Mouse (Mus musculus): ENCODE results near the gene Hist3h2a. TPM values are rescaled to one million over a fixed set of nuclear protein-coding genes. Genes with fewer than 3 reads are reported as not detected.

The Hist3h2a gene
- polyA plus RNA-seq, 1 experiment from 2014 or later = 96.7 TPM

DNA sequence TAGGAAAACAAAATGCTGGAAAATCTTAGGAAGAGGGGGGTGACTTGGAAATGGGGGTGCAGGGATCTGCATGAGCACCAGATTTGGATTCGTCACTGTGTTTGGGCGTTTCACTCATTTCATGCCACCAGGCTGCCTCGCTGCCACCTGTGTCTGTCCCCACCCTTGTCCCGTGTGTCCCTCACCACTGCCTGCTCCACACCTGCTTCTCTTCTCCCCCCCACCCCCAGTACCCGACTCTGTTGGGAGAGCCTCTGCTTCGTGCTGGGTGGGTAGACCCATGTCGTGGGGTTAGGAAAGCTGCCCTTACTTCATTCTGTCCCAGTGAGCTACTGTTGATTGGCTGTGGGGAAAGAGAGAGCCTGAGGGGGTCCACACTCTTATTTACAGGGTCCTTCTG is 30.2 kb downstream of the Hist3h2a start:
- no peak for ATAC-seq (ENCODE audit: low FRiP score, low read depth)
- H3K9me3 ChIP-seq = no peaks in the 10 kb centered on the region
- H3K36me3 ChIP-seq = peaks cover 60% of the 10 kb centered on the region
- peaks cover 25% of the 10 kb centered on the region for H3K4me1 ChIP-seq (replicated peaks)
- no peak overlapping the region for H3K4me2 ChIP-seq
- H3K4me3 ChIP-seq = no peak overlapping the region
- no peaks in the 10 kb centered on the region for H3K27me3 ChIP-seq
- 95% methylated on average over 7 of the region's 7 CpGs for WGBS
- no peak overlapping the region for H3K27ac ChIP-seq (replicated peaks)
- no peak overlapping the region for H3K9ac ChIP-seq

DNA sequence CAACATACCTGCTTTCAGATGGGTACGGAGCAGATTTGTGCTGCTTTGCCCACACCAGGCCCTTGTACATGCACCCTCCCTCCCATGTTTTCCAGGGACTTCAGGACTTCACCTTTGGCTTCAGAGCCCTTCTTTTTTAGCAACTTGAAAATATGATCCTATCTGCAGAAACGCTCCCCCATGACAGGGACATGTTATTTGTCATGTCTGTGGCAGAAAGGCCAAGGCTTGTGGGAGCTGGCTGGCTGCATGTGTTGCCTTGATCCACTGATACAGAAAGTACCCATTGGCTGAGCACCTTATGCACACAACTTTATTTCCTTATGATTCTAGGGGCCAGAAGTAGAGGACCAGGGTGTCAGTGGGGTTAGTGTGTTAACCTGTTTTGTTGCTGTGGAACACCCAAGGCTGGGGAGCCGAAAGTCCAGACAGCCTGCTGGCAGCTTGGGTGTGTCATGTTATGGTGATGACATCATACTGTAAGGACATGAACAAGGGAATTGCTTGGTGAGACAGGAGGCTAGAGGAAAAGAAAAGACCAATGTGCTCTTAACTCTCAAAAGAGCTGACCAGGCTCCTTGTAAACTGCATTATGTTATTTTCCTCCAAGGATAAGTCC is 30.9 kb downstream of the Hist3h2a start:
- H3K27ac ChIP-seq (replicated peaks) = no peak overlapping the region
- no peak overlapping the region for H3K4me3 ChIP-seq
- no peaks in the 10 kb centered on the region for H3K27me3 ChIP-seq
- peaks cover 66% of the 10 kb centered on the region for H3K36me3 ChIP-seq
- no peak for ATAC-seq (ENCODE audit: low FRiP score, low read depth)
- 96% methylated on average over 3 of the region's 3 CpGs for WGBS
- no peak overlapping the region for H3K4me2 ChIP-seq
- no peaks in the 10 kb centered on the region for H3K9me3 ChIP-seq
- H3K4me1 ChIP-seq (replicated peaks) = peaks cover 17% of the 10 kb centered on the region
- H3K9ac ChIP-seq = no peak overlapping the region

GRCm38 (mm10) chr11:58989166-58989565 is 34.7 kb downstream of the Hist3h2a start:
- 95% methylated on average over 4 of the region's 4 CpGs for WGBS
- H3K36me3 ChIP-seq = peaks cover 51% of the 10 kb centered on the region

GRCm38 (mm10) chr11:58990141-58990540 is 35.7 kb downstream of the Hist3h2a start:
- Histone ChIP-seq H3K27me3 (peaks cover 3% of the 10 kb centered on the region; the same call in 1 of the 2 replicates), H3K4me3 (no peak overlapping the region), H3K9ac (no peak overlapping the region), H3K27ac (replicated peaks) (no peak overlapping the region), H3K9me3 (no peaks in the 10 kb centered on the region), H3K36me3 (peaks cover 44% of the 10 kb centered on the region), H3K4me2 (no peak overlapping the region), H3K4me1 (replicated peaks) (peaks cover 12% of the 10 kb centered on the region)
- no peak for ATAC-seq (ENCODE audit: low FRiP score, low read depth)
- 88% methylated on average over 17 of the region's 17 CpGs for WGBS

More at GRCm38 (mm10) chr11:58989166-58989565, 34.7 kb downstream of the Hist3h2a start:
- Histone ChIP-seq H3K9ac (no peak overlapping the region), H3K9me3 (no peaks in the 10 kb centered on the region), H3K4me3 (no peak overlapping the region), H3K4me1 (replicated peaks) (peaks cover 3% of the 10 kb centered on the region), H3K4me2 (no peak overlapping the region), H3K27ac (replicated peaks) (no peak overlapping the region), H3K27me3 (no peaks in the 10 kb centered on the region)
- ATAC-seq (ENCODE audit: low FRiP score, low read depth) = no peak

DNA sequence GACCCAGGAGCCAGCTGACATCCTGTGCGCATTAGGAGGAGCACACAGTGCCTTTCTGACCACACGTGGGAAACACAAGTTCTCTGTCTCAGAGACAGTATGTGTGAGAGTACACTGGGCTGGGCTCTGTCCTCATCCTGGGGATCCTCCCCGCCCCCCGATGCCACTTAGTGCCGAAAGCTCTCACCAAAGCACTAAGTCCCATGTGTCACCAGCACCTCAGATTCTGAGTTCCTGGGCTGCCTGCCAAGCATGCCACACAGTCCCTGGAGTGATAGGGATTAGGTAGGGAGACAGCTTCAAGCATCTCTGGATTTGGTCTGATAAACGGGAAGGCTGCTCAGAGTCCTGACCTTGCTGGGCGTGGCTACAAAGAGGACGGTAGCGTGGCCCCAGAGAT is 36.3 kb downstream of the Hist3h2a start:
- peaks cover 37% of the 10 kb centered on the region for H3K36me3 ChIP-seq
- no peak overlapping the region for H3K27ac ChIP-seq (replicated peaks)
- peaks cover 12% of the 10 kb centered on the region for H3K4me1 ChIP-seq (replicated peaks)
- no peak for ATAC-seq (ENCODE audit: low FRiP score, low read depth)
- no peak overlapping the region for H3K4me2 ChIP-seq
- H3K9me3 ChIP-seq = no peaks in the 10 kb centered on the region
- peaks cover 8% of the 10 kb centered on the region; the same call in 1 of the 2 replicates for H3K27me3 ChIP-seq
- WGBS = 88% methylated on average over 9 of the region's 9 CpGs
- no peak overlapping the region for H3K9ac ChIP-seq
- no peak overlapping the region for H3K4me3 ChIP-seq

DNA sequence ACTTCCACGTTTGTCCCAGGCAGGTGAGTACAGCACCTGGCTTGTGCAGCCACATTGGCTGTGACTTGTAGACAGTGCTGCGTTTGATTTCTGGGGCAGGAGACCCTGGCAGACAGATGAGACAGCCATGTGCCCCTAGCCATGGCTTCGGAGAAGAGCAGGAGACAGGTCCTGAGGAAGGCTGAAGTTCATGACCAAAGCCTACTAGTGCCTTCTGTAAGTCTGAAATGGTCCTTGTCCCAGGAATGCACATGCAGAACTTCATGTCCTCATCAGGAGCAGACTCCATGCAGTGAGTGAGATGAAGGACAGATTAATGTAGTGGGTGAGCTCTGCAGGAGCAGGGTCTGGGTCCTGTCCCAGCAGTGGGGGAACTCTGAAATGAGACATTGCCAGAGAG is 37.4 kb downstream of the Hist3h2a start:
- Histone ChIP-seq H3K27me3 (peaks cover 8% of the 10 kb centered on the region; the same call in 1 of the 2 replicates), H3K36me3 (peaks cover 28% of the 10 kb centered on the region), H3K9ac (no peak overlapping the region), H3K27ac (replicated peaks) (no peak overlapping the region), H3K4me1 (replicated peaks) (peaks cover 12% of the 10 kb centered on the region), H3K4me2 (no peak overlapping the region), H3K9me3 (no peaks in the 10 kb centered on the region), H3K4me3 (no peak overlapping the region)
- no peak for ATAC-seq (ENCODE audit: low FRiP score, low read depth)
- 86% methylated on average over 3 of the region's 3 CpGs for WGBS

DNA sequence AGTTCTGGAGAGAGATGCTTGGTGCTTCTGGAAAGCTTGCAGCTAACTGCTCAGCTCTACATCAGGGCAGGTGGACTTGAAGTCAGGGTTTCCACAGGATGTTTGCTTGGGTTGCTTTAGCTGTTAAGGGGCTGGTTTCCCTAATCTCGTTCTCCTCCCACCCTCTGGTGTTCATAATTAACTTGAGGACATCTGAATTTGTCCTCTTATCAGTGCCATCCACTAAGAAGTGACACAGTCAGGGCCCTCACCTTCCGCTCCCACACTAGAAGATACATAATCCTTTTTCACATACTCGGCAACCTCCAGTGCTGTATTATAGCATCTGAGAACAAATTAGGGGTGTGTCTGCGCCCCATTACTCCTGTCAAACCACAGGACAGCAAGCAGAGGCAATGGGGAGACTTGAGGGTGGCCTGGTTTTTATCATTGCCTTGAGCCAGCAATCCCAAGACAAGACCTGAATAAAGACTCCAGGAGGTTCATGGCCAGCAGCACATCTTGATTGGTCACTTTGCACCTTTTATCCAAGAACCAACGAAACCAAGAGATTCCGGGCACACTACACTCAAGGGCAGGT is 38.7 kb downstream of the Hist3h2a start:
- H3K27me3 ChIP-seq = peaks cover 8% of the 10 kb centered on the region; the same call in 1 of the 2 replicates
- no peak overlapping the region for H3K4me2 ChIP-seq
- no peak for ATAC-seq (ENCODE audit: low FRiP score, low read depth)
- WGBS = 87% methylated on average over 6 of the region's 6 CpGs
- no peak overlapping the region for H3K27ac ChIP-seq (replicated peaks)
- H3K4me3 ChIP-seq = no peak overlapping the region
- H3K4me1 ChIP-seq (replicated peaks) = peaks cover 12% of the 10 kb centered on the region
- H3K9me3 ChIP-seq = no peaks in the 10 kb centered on the region
- peaks cover 16% of the 10 kb centered on the region for H3K36me3 ChIP-seq
- no peak overlapping the region for H3K9ac ChIP-seq

DNA sequence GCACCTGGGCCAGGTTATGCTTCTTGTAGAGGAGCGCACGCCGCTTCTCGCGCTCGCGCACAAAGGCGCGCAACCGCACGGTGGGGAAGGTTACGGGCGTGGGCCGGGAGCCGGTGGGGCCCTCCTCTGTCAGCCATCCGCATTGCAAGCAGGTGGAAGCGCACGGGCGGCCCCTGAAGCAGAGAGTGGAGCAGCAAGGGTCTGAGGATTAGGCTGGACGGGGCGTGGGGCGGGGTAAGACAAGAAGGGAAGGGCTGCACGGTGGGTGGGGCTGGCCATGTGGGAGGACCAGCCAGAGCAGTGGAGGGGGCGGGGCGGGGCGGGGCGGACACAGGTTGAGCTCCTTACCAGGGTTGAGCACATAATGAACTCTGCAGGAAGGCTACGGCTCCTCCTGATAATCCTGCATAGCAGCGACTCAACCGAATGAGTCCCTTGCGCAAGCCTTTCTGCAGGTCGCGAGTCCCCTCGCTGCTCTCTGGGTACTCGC is 39.9 kb downstream of the Hist3h2a start:
- peak overlapping the region; percentile 50 for H3K9ac ChIP-seq
- 2% methylated on average over 35 of the region's 35 CpGs for WGBS
- peak; percentile 75 for ATAC-seq (ENCODE audit: low FRiP score, low read depth)

DNA sequence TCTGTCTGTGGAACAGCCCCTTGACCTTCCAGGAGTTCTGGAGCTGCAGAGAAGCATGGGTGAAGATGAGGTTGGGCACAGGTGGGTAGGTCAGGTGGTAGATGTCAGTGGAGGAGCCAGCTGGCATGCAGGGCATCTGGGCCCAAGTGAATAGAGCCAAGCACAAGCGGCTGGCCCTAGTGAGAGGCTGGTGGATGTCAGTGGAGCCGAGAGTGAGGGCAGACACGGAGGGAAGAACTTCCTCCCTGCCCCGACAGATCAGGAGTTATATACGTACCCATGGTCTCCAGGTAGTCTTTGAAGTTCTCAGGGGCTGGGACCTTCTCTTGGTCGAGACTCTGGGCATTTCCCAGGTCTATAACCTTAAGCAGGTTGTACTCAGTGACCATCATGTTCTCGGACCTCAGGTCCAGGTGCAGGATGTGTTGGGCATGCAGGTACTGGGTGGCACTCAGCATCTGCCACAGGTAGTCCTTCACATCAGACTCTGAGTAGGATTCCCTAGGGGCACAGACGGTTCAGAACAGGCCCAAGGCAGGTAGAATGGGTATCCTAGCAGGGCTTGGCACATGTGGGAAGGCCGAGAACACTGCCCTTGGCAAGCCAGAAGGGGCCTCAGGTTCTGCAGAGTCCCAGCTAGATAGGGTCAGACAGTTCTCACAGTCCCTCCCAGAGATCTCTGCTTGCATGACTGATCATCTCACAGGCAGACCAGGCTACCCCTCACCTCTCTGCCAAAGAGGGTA is 40.7 kb downstream of the Hist3h2a start:
- 81% methylated on average over 9 of the region's 9 CpGs for WGBS
- Histone ChIP-seq H3K4me3 (peak overlapping the region; percentile 43), H3K36me3 (no peaks in the 10 kb centered on the region)

More for the DNA sequence above, 39.9 kb downstream of the Hist3h2a start:
- H3K4me2 ChIP-seq = peak overlapping the region; percentile 78
- H3K4me1 ChIP-seq (replicated peaks) = peaks cover 12% of the 10 kb centered on the region
- no peaks in the 10 kb centered on the region for H3K9me3 ChIP-seq
- peaks cover 8% of the 10 kb centered on the region; the same call in 1 of the 2 replicates for H3K27me3 ChIP-seq
- H3K27ac ChIP-seq (replicated peaks) = no peak overlapping the region
- peaks cover 9% of the 10 kb centered on the region for H3K36me3 ChIP-seq
- H3K4me3 ChIP-seq = peak overlapping the region; percentile 43

GRCm38 (mm10) chr11:58995807-58996370 is 41.4 kb downstream of the Hist3h2a start:
- Histone ChIP-seq H3K4me2 (no peak overlapping the region), H3K9me3 (no peaks in the 10 kb centered on the region), H3K27ac (replicated peaks) (no peak overlapping the region), H3K4me3 (no peak overlapping the region), H3K4me1 (replicated peaks) (peaks cover 12% of the 10 kb centered on the region), H3K36me3 (no peaks in the 10 kb centered on the region), H3K27me3 (peaks cover 8% of the 10 kb centered on the region; the same call in 1 of the 2 replicates), H3K9ac (no peak overlapping the region)
- ATAC-seq (ENCODE audit: low FRiP score, low read depth) = no peak; the same call in 1 of the 2 replicates
- 57% methylated on average over 12 of the region's 12 CpGs for WGBS

More for the DNA sequence above, 40.7 kb downstream of the Hist3h2a start:
- Histone ChIP-seq H3K27ac (replicated peaks) (no peak overlapping the region), H3K9ac (no peak overlapping the region), H3K4me1 (replicated peaks) (peaks cover 12% of the 10 kb centered on the region), H3K27me3 (peaks cover 8% of the 10 kb centered on the region; the same call in 1 of the 2 replicates), H3K4me2 (peak overlapping the region; percentile 78), H3K9me3 (no peaks in the 10 kb centered on the region)
- no peak; the same call in 1 of the 2 replicates for ATAC-seq (ENCODE audit: low FRiP score, low read depth)

DNA sequence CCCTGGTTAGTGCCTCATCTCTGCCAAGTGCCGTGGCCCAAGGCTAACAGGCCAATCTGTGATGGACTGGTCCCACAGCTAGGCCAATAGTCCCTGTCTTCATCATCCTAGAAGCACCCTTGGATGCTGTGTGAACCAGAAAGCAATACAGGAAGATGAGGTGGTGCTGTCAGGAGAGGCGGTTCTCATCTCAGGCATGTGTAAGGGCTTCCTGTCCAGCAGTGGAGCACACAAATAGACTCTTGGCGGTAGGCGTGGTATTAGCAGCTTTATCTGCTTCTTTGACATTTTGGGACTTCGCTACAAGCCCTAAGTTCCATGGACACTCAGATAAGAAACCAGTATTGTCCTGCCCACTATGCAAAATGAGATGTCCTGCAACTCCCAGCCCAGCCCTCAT is 43.1 kb downstream of the Hist3h2a start:
- H3K27ac ChIP-seq (replicated peaks) = no peak overlapping the region
- no peak overlapping the region for H3K4me2 ChIP-seq
- H3K9me3 ChIP-seq = no peaks in the 10 kb centered on the region
- H3K9ac ChIP-seq = no peak overlapping the region
- 87% methylated on average over 5 of the region's 5 CpGs for WGBS
- H3K4me1 ChIP-seq (replicated peaks) = peaks cover 12% of the 10 kb centered on the region
- no peaks in the 10 kb centered on the region for H3K36me3 ChIP-seq
- peaks cover 8% of the 10 kb centered on the region; the same call in 1 of the 2 replicates for H3K27me3 ChIP-seq
- no peak overlapping the region for H3K4me3 ChIP-seq
- ATAC-seq (ENCODE audit: low FRiP score, low read depth) = no peak

Data from hindbrain, embryonic 15.5 days (tissue).